Mouse (Mus musculus) cerebellum, adult (tissue): ENCODE measurements around the gene Eef1akmt4.

ENCODE experiments used
- ATAC-seq: cut with Nextera tagmentation; 2 replicates; pipeline ENCODE4 v1.9.2; 2017; ENCODE audit warnings: mild to moderate bottlenecking, moderate library complexity, mixed read lengths; ENCODE audit not compliant: insufficient number of reproducible peaks, low FRiP score, low TSS enrichment

Gene Eef1akmt4

GRCm38 (mm10) chr16:20611357-20612227 is at the start of gene Eef1akmt4, which contains the start of the genes Gm49333 and Alg3:
TSS of gene Eef1akmt4 (plus strand) at chr16:20611593.
TSS of gene Gm49333 (plus strand) at chr16:20611610.
TSS of gene Alg3 (minus strand) at chr16:20611735.
- ATAC-seq = peak; percentile 95

GRCm38 (mm10) chr16:20565075-20565474 is 46.3 kb upstream of the Eef1akmt4 start:
- ATAC-seq = no peak

- ATAC-seq = no peak
Measured at GRCm38 (mm10) chr16:20589366-20589938, 21.9 kb upstream of the Eef1akmt4 start, which contains the start of gene Vwa5b2. TSS of gene Vwa5b2 (plus strand) at chr16:20589471.

- peak; percentile 77 for ATAC-seq
Measured at GRCm38 (mm10) chr16:20589939-20590679, 21.3 kb upstream of the Eef1akmt4 start.

- no peak for ATAC-seq
Measured at GRCm38 (mm10) chr16:20590680-20591038, 20.7 kb upstream of the Eef1akmt4 start.

- no peak for ATAC-seq
Measured at GRCm38 (mm10) chr16:20591076-20591705, 20.2 kb upstream of the Eef1akmt4 start.

GRCm38 (mm10) chr16:20595060-20595673 is 16.2 kb upstream of the Eef1akmt4 start:
- ATAC-seq = no peak

GRCm38 (mm10) chr16:20595737-20596136 is 15.7 kb upstream of the Eef1akmt4 start:
- no peak for ATAC-seq

- ATAC-seq = no peak
Measured at GRCm38 (mm10) chr16:20596687-20597441, 14.5 kb upstream of the Eef1akmt4 start.

- ATAC-seq = no peak
Measured at GRCm38 (mm10) chr16:20600511-20600910, 10.9 kb upstream of the Eef1akmt4 start.

GRCm38 (mm10) chr16:20604705-20605104 is 6.7 kb upstream of the Eef1akmt4 start:
- no peak for ATAC-seq

GRCm38 (mm10) chr16:20610501-20611356 is 664 bp upstream of the Eef1akmt4 start:
- ATAC-seq = no peak

GRCm38 (mm10) chr16:20619541-20620398 is 8.4 kb downstream of the Eef1akmt4 start:
- ATAC-seq = no peak

GRCm38 (mm10) chr16:20620399-20620735 is 9.0 kb downstream of the Eef1akmt4 start:
- ATAC-seq = no peak

GRCm38 (mm10) chr16:20620751-20621190 is 9.4 kb downstream of the Eef1akmt4 start:
- ATAC-seq = no peak

GRCm38 (mm10) chr16:20621191-20621990 is 10.0 kb downstream of the Eef1akmt4 start, which contains the start of gene Camk2n2:
TSS of gene Camk2n2 (minus strand) at chr16:20621287.
- ATAC-seq = peak; percentile 54
